Mouse (Mus musculus): Measurements from ENCODE around the gene Pygm. TPM values are rescaled to one million over a fixed set of nuclear protein-coding genes. Genes with fewer than 3 reads are reported as not detected.
A peak's percentile ranks its signal among the peaks of the same experiment; 100 is the strongest.

Pygm gene
- total RNA-seq, 2 experiments from 2014 or later = 7,185 to 8,344 TPM

- no peak for DNase-seq (ENCODE audit: low spot score)
Measured at GRCm38 (mm10) chr19:6407816-6408510, 23.8 kb downstream of the Pygm start.

- no peak for DNase-seq (ENCODE audit: low spot score)
Measured at GRCm38 (mm10) chr19:6408749-6409148, 24.6 kb downstream of the Pygm start.

GRCm38 (mm10) chr19:6409176-6409575, 25.0 kb downstream of the Pygm start:
- no peak for DNase-seq (ENCODE audit: low spot score)

- DNase-seq (ENCODE audit: low spot score) = no peak
Measured at GRCm38 (mm10) chr19:6409936-6410335, 25.7 kb downstream of the Pygm start.

- no peak for DNase-seq (ENCODE audit: low spot score)
Measured at GRCm38 (mm10) chr19:6412798-6413197, 28.6 kb downstream of the Pygm start.

GRCm38 (mm10) chr19:6415454-6415853, 31.3 kb downstream of the Pygm start:
- no peak for DNase-seq (ENCODE audit: low spot score)

- DNase-seq (ENCODE audit: low spot score) = no peak
Measured at GRCm38 (mm10) chr19:6416124-6416770, 32.0 kb downstream of the Pygm start.

- no peak for DNase-seq (ENCODE audit: low spot score)
Measured at GRCm38 (mm10) chr19:6416894-6417761, 32.9 kb downstream of the Pygm start.

- DNase-seq (ENCODE audit: low spot score) = peak; percentile 85
Measured at GRCm38 (mm10) chr19:6418233-6418879, 34.2 kb downstream of the Pygm start, which contains the start of gene Nrxn2. Gene Nrxn2, plus strand, starts transcription at chr19:6418731.

- DNase-seq (ENCODE audit: low spot score) = no peak
Measured at GRCm38 (mm10) chr19:6418984-6419692, 34.9 kb downstream of the Pygm start.

- DNase-seq (ENCODE audit: low spot score) = no peak
Measured at GRCm38 (mm10) chr19:6419805-6420310, 35.7 kb downstream of the Pygm start.

GRCm38 (mm10) chr19:6420481-6421210, 36.4 kb downstream of the Pygm start:
- DNase-seq (ENCODE audit: low spot score) = no peak

GRCm38 (mm10) chr19:6421211-6421590, 37.0 kb downstream of the Pygm start:
- DNase-seq (ENCODE audit: low spot score) = no peak

- no peak for DNase-seq (ENCODE audit: low spot score)
Measured at GRCm38 (mm10) chr19:6422014-6422413, 37.8 kb downstream of the Pygm start.

- DNase-seq (ENCODE audit: low spot score) = no peak
Measured at GRCm38 (mm10) chr19:6423241-6423640, 39.0 kb downstream of the Pygm start.

GRCm38 (mm10) chr19:6424137-6424881, 40.1 kb downstream of the Pygm start:
- DNase-seq (ENCODE audit: low spot score) = no peak

- DNase-seq (ENCODE audit: low spot score) = no peak
Measured at GRCm38 (mm10) chr19:6425595-6425994, 41.4 kb downstream of the Pygm start.

- no peak for DNase-seq (ENCODE audit: low spot score)
Measured at GRCm38 (mm10) chr19:6426703-6427500, 42.7 kb downstream of the Pygm start.
